Comparison of ENCODE assay signal across 10 mouse cellular contexts in genomic region chr7:29559290-29559689, GRCm38 (mm10). TPM values are rescaled to one million over a fixed set of nuclear protein-coding genes. Genes with fewer than 3 reads are reported as not detected.
DNase-seq lines count a peak whose midpoint lies in the region; ATAC-seq and TF ChIP-seq lines count a peak whose summit lies in the region.
"Had no signal": no experiment of that assay in that cellular context is flagged by ENCODE, and none has a peak within 500 bp of the region (broad histone marks: within the 10 kb centered on the region; RNA-seq: fewer than 3 reads in every experiment).

No protein-coding gene starts in this region.

- peak; percentile 61 for TF ChIP-seq CTCF in layer of hippocampus, adult 2 months (conservative IDR thresholded peaks at IDR 0.05)

- H3K4me1 ChIP-seq in heart, embryonic 11.5 days (ENCODE audit: control insufficient read depth, insufficient read depth, low read length): no peaks in the 10 kb centered on the region
- H3K4me1 ChIP-seq: limb, embryonic 12.5 days; neural tube, embryonic 12.5 days had no signal

- DNase-seq in CD4-positive, CD25-positive, alpha-beta regulatory T cell, adult 2 months (ENCODE audit: low read depth, low spot score): peak; percentile 22
- DNase-seq in layer of hippocampus, adult 2 months (ENCODE audit: low spot score in 2 of 2): no peak
- no peak for DNase-seq in layer of hippocampus, adult 18-20 months (ENCODE audit: low spot score in 2 of 2)
- DNase-seq in R1 (ENCODE audit: low read depth, low spot score) (peak; percentile 75), MN1 (ENCODE audit: low spot score) (no peak)
- peak; percentile 16 for DNase-seq in mesoderm, embryonic 11.5 days (ENCODE audit: low read depth, low spot score)

- no peak for ATAC-seq in CD4-positive, CD25-positive, alpha-beta regulatory T cell, adult 4 months
- no peak for ATAC-seq in heart, embryonic 11.5 days (replicated peaks; ENCODE audit: insufficient number of reproducible peaks, low FRiP score, low TSS enrichment)

- WGBS in heart, embryonic 11.5 days (ENCODE audit: insufficient replicate concordance): 60% methylated on average over 4 of the region's 4 CpGs

- no peak overlapping the region for H3K9ac ChIP-seq in heart, embryonic 11.5 days (ENCODE audit: low read depth, low read length)
- H3K9ac ChIP-seq: limb, embryonic 12.5 days; neural tube, embryonic 12.5 days had no signal

- H3K36me3 ChIP-seq in heart, embryonic 11.5 days (ENCODE audit: control insufficient read depth, insufficient read depth, low read length): no peaks in the 10 kb centered on the region
- H3K36me3 ChIP-seq: limb, embryonic 12.5 days; neural tube, embryonic 12.5 days had no signal

- H3K27ac ChIP-seq in layer of hippocampus, adult 2 months: no peak overlapping the region
- H3K27ac ChIP-seq in heart, embryonic 11.5 days (ENCODE audit: low read depth, low read length): no peak overlapping the region
- H3K27ac ChIP-seq: limb, embryonic 12.5 days; neural tube, embryonic 12.5 days had no signal

- no peaks in the 10 kb centered on the region for H3K9me3 ChIP-seq in heart, embryonic 11.5 days (replicated peaks; ENCODE audit: control insufficient read depth, low read length)
- H3K9me3 ChIP-seq: limb, embryonic 12.5 days; neural tube, embryonic 12.5 days had no signal

- no peak overlapping the region for H3K4me3 ChIP-seq in layer of hippocampus, adult 2 months
- no peak overlapping the region for H3K4me3 ChIP-seq in heart, embryonic 11.5 days (ENCODE audit: low read depth, low read length)
- H3K4me3 ChIP-seq: limb, embryonic 12.5 days; neural tube, embryonic 12.5 days had no signal

- no peaks in the 10 kb centered on the region for H3K27me3 ChIP-seq in heart, embryonic 11.5 days (ENCODE audit: control insufficient read depth, insufficient read depth, low read length)
- H3K27me3 ChIP-seq: limb, embryonic 12.5 days; neural tube, embryonic 12.5 days had no signal

- no peak overlapping the region for H3K4me2 ChIP-seq in heart, embryonic 11.5 days
- H3K4me2 ChIP-seq: limb, embryonic 12.5 days; neural tube, embryonic 12.5 days had no signal

RNA-seq across cellular contexts. Expression of gene Sipa1l3, which starts 40.8 kb away (rescaled TPM):
- polyA plus RNA-seq in CD4-positive, CD25-positive, alpha-beta regulatory T cell, adult 4 months (2017; shearing (Covaris generic)): 1 to 10 TPM; 4.3 to 5.6 TPM
- 100 to 1,000 TPM; 240 to 260 TPM for total RNA-seq in layer of hippocampus, adult 2 months (2021)
- 100 to 1,000 TPM; 219 to 232 TPM for total RNA-seq in layer of hippocampus, adult 18-20 months (2021)
- polyA plus RNA-seq in heart, embryonic 11.5 days (2014; fragmentation: Nextera tagmentation; extraction: Ambion mirVana): 4.8 and 5.2 TPM in 2 replicates

Comparison
In these comparisons a context has a peak if more than half of its experiments do, and no peak if none do; other contexts are left out.
1. DNase-seq: peak in CD4-positive, CD25-positive, alpha-beta regulatory T cell, adult 2 months (single experiment), R1 (single experiment) and mesoderm, embryonic 11.5 days (single experiment); none in layer of hippocampus, adult 2 months (0 of 2), layer of hippocampus, adult 18-20 months (0 of 2) and MN1 (single experiment).